Mouse (Mus musculus): ENCODE measurements around the gene Hist3h2a. TPM values are rescaled to one million over a fixed set of nuclear protein-coding genes. Genes with fewer than 3 reads are reported as not detected.
"Not testable (repeated sequence)": the region's sequence is repeated elsewhere in the genome, so short reads cannot be mapped to it uniquely, and the experiment has no call there.

The Hist3h2a gene
- total RNA-seq, 2 experiments from 2014 or later = 62.2 to 64.8 TPM

GRCm38 (mm10) chr11:58944136-58944535 is 10.3 kb upstream of the Hist3h2a start:
- intact Hi-C loops (cut with DNase I) = no loop called here
- no peak for DNase-seq (ENCODE audit: low spot score in 2 of 2)

GRCm38 (mm10) chr11:58947306-58947705 is 7.2 kb upstream of the Hist3h2a start:
- intact Hi-C loops (cut with DNase I) = no loop called here

GRCm38 (mm10) chr11:58947798-58948528 is 6.5 kb upstream of the Hist3h2a start:
- peak; percentile 72 to 79 for DNase-seq (ENCODE audit: low spot score in 2 of 2)
- intact Hi-C loops (cut with DNase I) = no loop called here

More at GRCm38 (mm10) chr11:58947306-58947705, 7.2 kb upstream of the Hist3h2a start:
- DNase-seq (ENCODE audit: low spot score in 2 of 2) = no peak

GRCm38 (mm10) chr11:58948542-58949479 is 5.7 kb upstream of the Hist3h2a start, which contains the start of gene Hist3h2ba:
Gene Hist3h2ba (plus strand): TSS chr11:58948920.
- DNase-seq (ENCODE audit: low spot score in 2 of 2) = peak; percentile 82 to 96
- intact Hi-C loops (cut with DNase I) = no loop called here

- DNase-seq (ENCODE audit: low spot score in 2 of 2) = peak; percentile 61 to 82
- intact Hi-C loops (cut with DNase I) = no loop called here
Observed at GRCm38 (mm10) chr11:58949480-58950431, 4.7 kb upstream of the Hist3h2a start.

GRCm38 (mm10) chr11:58951210-58951609 is 3.3 kb upstream of the Hist3h2a start:
- intact Hi-C loops (cut with DNase I) = no loop called here
- DNase-seq (ENCODE audit: low spot score in 2 of 2) = no peak

GRCm38 (mm10) chr11:58953351-58954169 is 925 bp upstream of the Hist3h2a start:
- DNase-seq (ENCODE audit: low spot score in 2 of 2) = no peak
- intact Hi-C loops (cut with DNase I) = no loop called here

- DNase-seq (ENCODE audit: low spot score in 2 of 2); intact Hi-C loops (cut with DNase I): not testable (repeated sequence)
Observed at GRCm38 (mm10) chr11:58954170-58954419, 390 bp upstream of the Hist3h2a start.

- no peak for DNase-seq (ENCODE audit: low spot score in 2 of 2)
- intact Hi-C loops (cut with DNase I) = no loop called here
Observed at GRCm38 (mm10) chr11:58955143-58955867, 820 bp downstream of the Hist3h2a start.

- intact Hi-C loops (cut with DNase I) = no loop called here
Observed at GRCm38 (mm10) chr11:58955868-58956257, 1.4 kb downstream of the Hist3h2a start.

GRCm38 (mm10) chr11:58957226-58957914 is 2.9 kb downstream of the Hist3h2a start:
- intact Hi-C loops (cut with DNase I) = no loop called here
- DNase-seq (ENCODE audit: low spot score in 2 of 2) = peak in 1 of 2 experiments; percentile 70

More at GRCm38 (mm10) chr11:58955868-58956257, 1.4 kb downstream of the Hist3h2a start:
- no peak for DNase-seq (ENCODE audit: low spot score in 2 of 2)

GRCm38 (mm10) chr11:58958536-58958935 is 4.1 kb downstream of the Hist3h2a start:
- intact Hi-C loops (cut with DNase I) = no loop called here
- DNase-seq (ENCODE audit: low spot score in 2 of 2) = no peak

- DNase-seq (ENCODE audit: low spot score in 2 of 2) = no peak
- intact Hi-C loops (cut with DNase I) = no loop called here
Observed at GRCm38 (mm10) chr11:58959186-58959825, 4.8 kb downstream of the Hist3h2a start.

GRCm38 (mm10) chr11:58959921-58960465 is 5.5 kb downstream of the Hist3h2a start:
- intact Hi-C loops (cut with DNase I) = no loop called here
- DNase-seq (ENCODE audit: low spot score in 2 of 2) = peak; percentile 77 to 88

GRCm38 (mm10) chr11:58961364-58962177 is 7.1 kb downstream of the Hist3h2a start:
- intact Hi-C loops (cut with DNase I) = no loop called here

GRCm38 (mm10) chr11:58963543-58963942 is 9.1 kb downstream of the Hist3h2a start:
- intact Hi-C loops (cut with DNase I) = no loop called here
- no peak for DNase-seq (ENCODE audit: low spot score in 2 of 2)

More at GRCm38 (mm10) chr11:58961364-58962177, 7.1 kb downstream of the Hist3h2a start:
- no peak for DNase-seq (ENCODE audit: low spot score in 2 of 2)

Data from left cerebral cortex, postnatal 25 days (tissue).